Mouse (Mus musculus) adrenal gland, postnatal 4 days (tissue): ENCODE results near the gene Tmc6. TPM values are rescaled to one million over a fixed set of nuclear protein-coding genes. Genes with fewer than 3 reads are reported as not detected.

ENCODE experiments used
- DNase-seq, 2 experiments: peaks; one replicate each; pipeline ENCODE4 v3.0.0; 2021 to 2022; ENCODE audit warnings: low spot score in 2 of 2, mixed read lengths in 2 of 2
- total RNA-seq, 2 experiments: library from RNA; stranded (reverse); gene quantifications; 2 replicates each; pipeline ENCODE4 v1.2.3; 2021

Gene Tmc6
- total RNA-seq, 2 experiments from 2014 or later: 49.7 to 55.0 TPM

DNA sequence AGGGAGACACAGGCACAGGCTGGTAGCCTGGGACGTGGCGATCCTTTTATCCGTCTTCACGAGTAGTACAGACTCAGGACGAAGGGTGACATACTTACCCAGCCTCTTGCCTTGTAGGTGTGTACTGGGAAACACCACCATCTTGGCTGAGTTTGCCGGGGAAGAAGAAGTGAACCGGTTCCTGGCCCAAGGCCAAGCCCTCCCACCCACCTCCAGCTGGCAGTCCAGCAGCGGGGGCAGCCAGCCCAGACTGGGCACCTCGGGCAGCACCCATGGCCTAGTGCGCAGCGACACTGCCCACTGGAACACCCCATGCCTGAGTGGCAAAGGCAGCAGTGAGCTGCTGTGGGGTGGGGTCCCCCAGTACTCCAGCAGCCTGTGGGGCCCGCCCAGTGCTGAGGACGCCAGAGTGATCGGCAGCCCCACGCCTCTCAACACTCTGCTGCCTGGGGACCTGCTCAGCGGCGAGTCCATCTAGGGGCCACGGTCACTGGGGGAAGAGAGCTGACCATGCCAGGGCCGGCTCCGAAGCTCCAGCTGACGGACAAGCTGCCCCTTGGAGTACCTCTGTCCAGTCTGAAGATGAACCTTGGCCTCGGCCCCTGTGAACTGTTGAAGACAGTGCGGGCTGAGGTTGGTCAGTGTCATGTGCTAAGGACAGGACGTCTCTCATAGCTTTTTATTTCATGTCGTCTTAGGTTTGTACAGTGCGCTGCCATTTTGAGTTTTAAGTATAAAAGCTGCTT, 21.5 kb downstream of the Tmc6 start:
- DNase-seq: no peak

DNA sequence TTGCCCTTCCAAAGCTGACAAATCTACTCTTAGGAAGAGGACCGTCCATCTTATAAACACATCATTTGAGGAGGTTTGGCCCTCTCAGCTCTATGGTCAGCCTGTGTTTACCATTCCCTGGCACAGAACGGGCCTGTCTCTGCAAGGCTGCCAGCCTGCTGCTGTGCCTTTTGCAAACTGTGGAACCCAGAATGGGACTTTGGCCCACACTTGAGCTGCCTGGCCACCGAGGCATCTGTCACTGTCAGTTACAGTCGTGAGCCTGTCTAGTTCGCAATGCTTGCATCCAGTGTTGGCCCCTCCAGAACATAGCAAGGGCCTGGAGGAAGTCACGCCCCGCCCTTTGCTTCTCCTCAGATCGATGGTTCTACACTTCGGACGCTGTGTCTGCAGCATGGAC, 22.7 kb downstream of the Tmc6 start:
- no peak for DNase-seq

DNA sequence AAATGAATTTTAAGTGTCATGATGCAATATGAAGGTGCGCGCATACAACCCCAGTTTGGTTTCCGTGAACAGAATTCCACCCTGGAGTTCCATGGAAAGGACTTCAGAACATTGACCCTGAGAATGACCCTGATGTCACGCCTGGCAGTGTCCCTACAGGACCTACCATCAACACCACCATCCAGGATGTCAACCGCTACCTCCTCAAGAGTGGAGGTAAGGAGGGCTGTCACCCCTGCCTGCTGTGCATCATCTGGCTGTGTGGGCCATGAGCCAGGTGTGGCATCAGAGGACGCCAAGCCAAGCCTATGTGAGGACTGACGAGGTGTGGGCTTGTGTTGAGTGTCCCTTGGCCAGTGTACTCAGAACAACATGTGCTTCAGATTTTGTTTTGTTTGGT, 26.1 kb downstream of the Tmc6 start:
- DNase-seq: no peak

DNA sequence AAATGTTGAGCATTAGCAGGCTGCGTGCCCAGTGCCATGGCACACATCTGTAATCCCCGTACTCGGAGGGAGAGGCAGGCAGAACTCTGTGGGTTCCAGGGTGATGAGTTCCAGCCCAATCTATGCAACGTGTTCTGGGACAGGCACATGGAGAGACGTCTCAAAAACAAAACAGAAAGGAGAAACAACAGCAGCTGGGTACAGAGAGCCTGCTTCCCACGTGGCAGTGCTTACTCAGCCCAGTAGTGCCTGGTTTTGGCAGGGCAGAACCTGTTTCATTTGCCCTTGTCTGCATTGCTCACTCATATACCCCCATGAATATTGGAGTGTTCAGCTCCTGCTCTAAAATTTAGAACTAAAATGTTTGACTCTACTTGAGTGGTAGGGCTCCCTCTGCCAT, 30.5 kb downstream of the Tmc6 start:
- no peak for DNase-seq

DNA sequence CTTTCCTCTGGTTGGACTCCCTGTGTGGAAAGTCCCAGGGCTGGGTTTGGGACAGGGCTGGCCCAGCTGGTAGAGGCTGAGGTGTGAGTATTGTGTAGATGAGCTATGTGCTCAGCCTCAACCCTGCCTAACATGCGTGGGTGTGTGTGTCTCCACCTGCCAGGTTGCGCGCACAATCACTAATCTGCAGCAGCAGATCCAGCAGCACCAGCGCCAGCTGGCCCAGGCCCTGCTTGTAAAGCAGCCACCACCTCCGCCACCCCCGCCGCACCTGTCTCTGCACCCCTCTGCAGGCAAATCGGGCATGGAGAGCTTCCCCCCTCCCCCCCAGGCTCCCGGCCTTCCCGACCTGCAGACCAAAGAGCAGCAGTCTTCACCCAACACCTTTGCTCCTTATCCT, 32.6 kb downstream of the Tmc6 start:
- DNase-seq: no peak

DNA sequence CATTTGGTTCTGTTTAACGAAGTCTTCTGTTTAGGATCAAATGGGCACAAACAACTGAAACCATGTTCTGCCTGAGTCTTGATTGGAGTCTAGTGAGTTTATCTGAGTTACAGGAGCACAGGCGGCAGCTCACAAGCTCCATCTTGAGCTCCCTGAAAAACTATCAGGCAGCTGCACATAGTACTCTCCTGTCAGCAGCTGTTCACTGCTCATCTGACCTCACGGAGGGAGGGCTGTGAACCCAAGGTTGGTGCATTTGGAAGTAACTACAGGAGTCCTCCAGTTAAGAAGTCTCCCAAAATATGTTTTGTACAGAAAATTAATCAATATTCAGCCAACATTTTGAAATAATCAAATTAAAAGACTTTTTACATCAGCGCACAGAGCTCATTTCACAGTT, 33.4 kb downstream of the Tmc6 start:
- no peak for DNase-seq

DNA sequence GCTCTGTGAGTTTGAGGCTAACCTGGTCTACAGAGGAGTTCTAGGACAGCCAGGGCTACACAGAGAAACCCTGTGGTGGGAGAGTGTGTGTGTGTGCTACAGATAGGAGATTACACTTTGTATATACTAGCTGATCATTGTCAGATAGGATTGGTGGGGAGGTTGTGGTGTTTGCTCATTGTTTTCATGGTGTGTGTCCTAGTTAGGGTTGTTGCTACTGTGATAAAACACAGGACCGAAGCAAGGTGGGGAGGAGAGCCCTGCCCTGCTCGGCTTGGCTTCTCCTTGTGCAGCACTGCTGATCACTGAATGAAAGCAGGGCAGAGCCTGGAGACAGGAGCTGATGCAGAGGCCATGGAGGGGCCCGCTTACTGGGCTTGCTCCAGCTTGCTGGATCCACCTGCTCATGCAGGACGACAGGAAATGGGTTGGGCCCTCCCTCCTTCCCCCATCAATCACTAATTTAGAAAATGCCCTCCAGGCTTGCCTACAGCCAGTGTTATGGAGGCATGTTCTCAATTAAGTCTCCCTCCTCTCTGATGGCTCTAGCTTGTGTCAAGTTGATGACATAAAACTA, 38.5 kb downstream of the Tmc6 start:
- no peak for DNase-seq

DNA sequence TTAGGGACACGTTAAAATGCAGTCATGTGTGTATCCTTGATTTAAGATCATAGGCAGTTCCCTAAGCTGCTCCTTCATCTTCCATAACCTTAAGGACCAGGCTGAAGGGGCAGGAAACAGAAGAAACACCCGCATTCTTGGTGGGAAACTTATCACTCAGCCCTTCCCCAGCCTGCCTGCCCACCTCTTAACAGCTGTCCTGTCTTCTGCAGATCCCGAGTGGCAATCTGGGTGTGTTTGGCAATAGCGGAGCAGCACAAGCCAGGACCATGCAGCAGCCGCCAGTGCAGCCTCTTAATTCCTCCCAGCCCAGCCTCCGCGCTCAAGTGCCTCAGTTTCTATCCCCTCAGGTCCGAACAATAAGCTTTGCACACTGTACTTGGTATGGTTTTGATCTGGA, 39.3 kb downstream of the Tmc6 start:
- DNase-seq: no peak

DNA sequence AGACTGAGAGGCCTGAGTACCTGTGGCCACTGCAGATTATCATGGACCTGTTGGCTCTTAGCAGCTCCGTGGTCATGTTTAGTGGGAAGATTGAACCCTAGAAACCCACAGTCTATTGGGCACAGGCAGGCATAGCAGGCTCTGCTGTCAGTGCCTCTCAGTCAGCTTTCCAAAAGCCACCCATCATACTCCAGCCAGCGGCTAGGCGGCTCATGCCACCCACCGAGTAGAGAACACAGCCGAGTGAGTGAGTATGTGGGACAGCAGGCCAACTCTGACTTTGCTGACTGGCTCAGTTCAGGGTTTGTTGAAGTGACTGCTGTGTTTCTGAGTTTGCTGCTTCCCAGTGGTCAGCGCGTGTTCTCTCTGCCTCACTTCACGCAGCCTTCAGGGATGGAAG, 39.8 kb downstream of the Tmc6 start:
- DNase-seq: no peak

DNA sequence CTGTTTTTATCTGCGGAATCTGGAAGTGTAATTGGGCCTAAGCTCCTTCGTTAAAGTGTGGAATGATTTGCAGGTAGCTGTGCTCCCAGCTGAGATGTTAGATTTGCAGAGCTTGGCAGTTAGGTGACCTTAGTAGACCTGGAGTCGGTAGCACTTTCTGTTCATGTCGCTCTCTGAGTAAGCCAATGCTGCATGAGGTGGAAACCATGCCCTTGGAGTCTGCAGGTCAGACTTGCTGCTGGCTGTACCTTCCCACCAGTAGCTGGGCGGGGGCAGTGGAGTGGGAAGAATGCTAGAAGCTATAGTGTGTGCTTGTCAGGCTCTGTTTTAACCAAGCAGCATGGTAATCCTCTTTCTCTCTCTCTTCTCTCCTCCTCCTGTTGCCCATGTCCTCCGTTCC, 40.9 kb downstream of the Tmc6 start:
- no peak for DNase-seq

DNA sequence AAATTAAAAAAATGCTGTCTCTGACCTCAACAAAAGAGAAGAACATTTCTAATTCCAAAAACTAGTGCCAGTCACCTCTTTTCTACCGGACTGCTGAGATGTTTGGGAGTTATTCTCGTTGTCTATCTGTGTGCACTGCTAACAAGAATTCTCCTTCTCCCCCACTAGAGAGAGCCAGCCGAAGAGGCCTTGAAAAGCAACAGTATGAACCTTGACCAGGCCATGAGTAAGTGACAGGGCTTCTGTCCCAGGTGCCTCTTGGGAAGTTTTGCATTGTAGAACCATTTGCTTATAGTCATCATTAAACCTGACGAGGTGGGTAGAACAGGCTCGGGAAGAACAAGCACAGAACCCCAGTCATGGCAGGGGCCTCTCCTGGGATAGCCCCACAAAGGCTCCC, 43.9 kb downstream of the Tmc6 start:
- DNase-seq: no peak

DNA sequence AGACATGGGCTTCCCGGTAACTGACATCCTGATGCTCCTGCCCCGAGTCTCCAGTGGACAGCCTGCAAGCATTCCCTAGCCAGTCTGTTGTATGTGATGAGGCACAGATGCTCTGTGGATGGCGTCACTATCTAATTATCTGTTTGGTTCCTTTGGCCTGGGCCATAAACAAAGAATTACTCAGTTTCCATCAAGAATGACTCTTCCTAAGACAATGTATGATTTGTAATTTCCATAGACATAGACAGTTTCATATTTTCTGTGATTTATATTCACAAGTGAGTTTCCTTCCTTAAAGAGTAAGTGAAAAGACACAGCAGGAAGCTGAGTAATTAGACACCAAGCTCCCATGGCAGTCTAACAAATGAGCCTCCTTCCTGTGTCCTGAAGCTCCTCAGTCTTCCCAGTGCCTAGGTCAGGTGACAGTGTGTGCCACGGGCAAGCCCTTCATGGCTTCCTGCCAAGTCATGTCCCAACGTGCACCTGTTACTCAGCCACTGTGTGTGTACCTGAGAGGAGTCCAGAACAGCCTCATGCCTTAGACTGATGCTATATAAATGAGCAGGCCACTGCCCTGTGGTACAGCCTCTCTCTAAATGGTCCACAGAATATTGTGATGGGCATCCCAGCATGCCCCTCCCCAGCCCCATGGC, 45.8 kb downstream of the Tmc6 start:
- no peak for DNase-seq

DNA sequence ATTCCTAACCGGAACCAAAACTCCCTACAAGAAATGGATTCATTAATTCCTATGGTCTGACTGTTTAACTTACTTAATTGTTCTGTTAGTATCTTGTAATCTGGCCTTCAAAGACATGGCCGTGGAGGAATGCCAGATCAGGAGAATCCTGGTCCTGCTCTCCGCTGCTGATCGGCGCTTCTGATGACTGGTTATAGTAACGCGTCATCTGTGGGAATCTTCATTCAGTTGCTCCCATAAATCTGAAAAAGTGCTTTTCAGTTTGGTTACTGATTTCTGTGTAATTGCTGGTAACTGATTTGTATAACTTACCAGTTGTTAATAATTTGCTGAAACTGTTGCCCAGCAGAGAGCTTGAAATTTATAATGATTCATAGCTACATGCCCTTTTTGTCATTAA, 50.5 kb downstream of the Tmc6 start:
- DNase-seq: no peak

DNA sequence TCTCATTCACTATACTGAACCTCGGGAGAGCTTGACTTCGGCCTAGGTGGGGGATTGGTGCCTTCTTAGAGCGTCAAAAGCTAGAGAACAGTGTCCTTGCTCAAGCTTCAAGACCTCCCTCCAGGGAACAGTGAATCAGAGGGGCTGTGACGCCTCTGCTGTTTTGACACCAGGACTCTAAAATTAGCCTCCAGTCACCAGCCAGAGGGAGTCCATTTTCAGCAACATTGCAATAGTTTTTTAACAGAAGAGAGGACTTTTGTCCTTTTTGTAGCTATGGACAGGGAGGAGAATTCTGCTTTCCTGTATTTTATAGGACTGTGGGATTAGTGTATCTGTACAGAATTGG, 51.5 kb downstream of the Tmc6 start:
- no peak for DNase-seq

DNA sequence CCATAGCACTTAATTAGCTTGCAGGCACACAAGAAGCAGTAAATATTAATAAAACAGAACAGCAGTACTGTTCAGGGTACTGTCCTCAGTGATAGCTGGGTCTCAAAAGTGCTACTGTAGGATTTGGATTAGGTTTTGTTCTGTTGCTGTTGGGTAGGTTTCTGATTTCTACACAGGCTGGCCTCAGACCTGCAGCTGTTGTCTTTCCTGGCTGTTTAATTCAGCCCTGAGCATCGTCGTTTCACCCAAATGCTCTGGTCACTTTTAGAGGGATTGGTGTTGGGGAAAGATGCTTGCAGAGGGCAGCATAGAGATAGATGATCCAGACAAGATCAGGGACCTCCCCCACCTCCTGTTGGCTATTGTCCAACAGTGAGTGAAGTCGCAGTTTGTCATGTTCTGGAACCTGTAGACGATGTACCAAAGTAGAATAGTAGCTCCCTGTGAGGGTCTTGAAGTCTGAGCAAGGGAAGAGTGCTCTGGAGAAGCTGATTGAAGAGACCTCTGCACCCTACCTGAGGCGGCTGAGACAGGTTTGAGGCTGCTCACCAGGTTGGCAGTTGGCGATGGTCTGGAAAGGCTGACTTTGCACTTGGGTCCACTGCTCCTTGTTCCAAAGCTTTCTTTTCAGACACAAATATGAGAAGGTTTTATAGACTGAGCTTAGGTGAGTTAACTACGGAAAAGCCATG, 52.1 kb downstream of the Tmc6 start:
- no peak for DNase-seq

DNA sequence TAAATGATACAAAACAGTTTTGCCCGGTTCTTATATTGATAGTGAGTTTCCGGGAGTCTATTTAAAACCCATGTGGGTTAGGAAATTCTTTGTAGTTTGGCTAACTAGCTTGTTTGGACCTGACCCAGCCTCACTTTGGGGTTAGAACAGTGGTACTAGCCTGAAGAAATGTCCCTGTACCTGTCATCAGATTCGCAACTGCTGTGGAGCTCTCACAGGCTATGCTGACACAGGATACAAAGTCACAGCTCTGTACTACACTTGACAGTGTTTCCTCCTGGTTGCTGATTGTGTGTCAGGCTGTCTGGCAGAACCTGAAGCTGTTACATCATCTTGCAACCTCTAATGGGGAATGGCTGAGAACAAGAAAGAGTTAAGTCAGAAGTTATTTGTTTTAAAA, 52.7 kb downstream of the Tmc6 start:
- no peak for DNase-seq

DNA sequence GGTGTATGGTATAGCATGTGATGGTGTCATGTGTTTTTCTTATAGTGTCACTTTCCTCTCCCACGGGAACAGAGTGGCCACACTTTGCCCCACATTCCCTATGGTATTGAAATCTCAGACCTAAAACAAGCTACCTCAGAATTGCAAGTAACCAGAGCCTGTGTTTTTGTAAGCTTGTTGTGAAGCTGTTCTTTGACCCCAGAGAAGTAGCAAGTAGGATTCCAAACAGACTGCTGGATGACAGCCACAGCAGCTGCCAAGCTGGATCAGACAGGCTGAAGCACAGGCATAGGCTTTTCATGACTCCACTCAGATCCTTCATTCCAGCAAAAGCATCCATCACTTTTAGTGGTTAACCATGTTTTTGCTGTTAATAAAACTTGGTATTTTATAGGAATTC, 53.2 kb downstream of the Tmc6 start:
- DNase-seq: no peak

DNA sequence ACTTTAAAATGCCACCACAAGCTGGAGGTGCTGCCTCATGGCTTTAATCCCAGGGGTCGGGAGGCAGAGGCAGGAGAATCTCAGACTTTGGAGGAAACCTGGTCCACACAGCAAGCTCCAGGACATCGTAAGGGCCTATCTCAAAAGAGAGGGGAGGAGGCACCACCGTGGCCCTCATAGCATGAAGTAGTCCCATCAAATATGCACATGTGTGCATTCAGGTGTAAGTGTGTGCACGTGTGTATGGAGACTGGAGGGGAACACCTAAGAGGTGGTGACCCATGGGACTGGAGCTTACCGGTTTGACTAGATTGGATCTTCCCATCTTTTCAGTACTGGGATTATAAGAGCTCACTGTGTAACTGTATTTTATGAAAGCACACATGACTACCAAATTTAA, 53.8 kb downstream of the Tmc6 start:
- no peak for DNase-seq

DNA sequence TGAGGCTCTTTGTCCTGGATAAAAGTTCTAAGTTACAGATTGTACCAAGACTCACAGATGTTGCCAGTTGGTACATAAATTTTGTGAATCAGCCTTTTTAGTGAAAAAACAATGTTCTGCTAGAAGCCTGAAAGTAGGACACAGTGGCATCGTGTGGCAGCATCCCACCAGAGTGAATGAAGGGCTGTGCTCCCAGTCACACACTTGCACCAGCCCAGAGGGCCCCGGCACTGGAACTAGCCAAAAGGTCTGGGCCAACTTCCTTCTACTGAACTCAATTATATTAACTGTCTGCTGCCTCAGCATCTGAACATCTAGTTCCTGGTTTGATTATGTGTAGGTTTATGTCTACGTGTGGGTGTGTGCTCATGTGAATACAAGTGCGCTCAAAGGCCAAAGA, 55.0 kb downstream of the Tmc6 start:
- DNase-seq: no peak

DNA sequence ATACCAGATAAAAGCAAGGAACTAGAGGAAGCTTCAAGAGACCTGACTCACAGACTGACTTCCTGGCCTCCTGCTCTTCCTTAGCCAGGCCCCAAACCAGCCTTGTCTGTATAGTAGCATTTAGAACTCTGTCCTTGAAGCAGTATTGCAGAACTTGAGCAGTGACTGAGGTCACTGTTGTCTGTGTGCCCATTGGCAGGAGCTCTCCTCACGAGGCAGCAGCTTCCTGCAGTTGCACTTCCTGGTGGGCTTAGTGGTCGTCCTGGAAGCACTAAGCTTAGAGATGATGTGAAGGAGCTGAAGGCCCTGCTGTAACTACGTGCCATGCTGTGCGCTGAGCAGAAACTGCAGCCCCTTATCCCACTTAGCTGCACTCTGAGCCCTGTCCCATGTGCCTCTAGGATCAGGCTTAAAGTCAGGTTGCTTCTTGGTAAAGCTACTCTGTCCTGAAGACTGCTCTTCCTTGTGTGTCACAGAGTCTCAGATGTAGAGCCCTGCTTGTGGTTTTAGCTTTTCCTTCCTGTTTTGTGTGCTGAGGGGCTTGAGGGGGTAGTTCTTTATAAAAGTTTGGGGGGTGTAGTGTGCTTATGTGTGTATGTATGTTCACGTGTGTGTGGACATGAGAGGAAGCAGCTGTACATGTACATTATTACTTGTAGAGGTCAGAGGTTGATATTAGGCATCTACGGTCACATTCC, 57.2 kb downstream of the Tmc6 start:
- DNase-seq: no peak

DNA sequence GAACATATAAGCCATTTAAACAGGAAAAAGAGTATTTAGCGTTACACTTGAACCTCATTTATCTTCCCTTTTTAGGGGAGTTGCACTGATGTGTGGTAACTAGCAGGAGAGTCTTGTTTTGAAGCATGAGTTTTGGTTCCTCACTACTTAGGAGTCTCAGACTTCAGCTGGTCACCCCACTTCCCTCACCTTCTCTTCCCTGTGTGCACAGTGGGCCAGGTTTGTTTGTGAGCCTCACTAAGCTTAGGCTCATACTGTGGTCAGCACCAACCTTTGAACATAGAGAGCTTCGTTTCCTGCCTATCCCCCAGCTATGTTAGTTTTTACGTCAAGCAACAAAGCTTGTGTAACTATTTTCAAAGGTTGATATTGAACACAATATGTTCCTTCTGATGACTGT, 63.2 kb downstream of the Tmc6 start:
- no peak for DNase-seq
